Mouse (Mus musculus) megakaryocyte progenitor cell, adult 5-6 weeks (primary cell): ENCODE data around the gene Ell. TPM values are rescaled to one million over a fixed set of nuclear protein-coding genes. Genes with fewer than 3 reads are reported as not detected.

ENCODE experiments used
- ATAC-seq: replicated peaks from 2 replicates; pipeline ENCODE4 v1.8.0; 2016; ENCODE audit warnings: mild to moderate bottlenecking, moderate TSS enrichment, inconsistent platforms; ENCODE audit not compliant: poor library complexity
- total RNA-seq, 2 experiments: library from RNA; stranded (forward) in 1 of 2; stranded (reverse) in 1 of 2; fragments of 157-497, 149-512 nt in 1 of 2; fragments of 200-1000 nt in 1 of 2; gene quantifications; 2 replicates each; pipeline versions ENCODE4 v1.2.3 to v1.2.4; 2015 to 2017

Gene Ell
- total RNA-seq, 2 experiments from 2014 or later = 8.5 to 9.5 TPM

GRCm38 (mm10) chr8:70535221-70535620 lies 4.0 kb upstream of the Ell start:
- no peak for ATAC-seq

GRCm38 (mm10) chr8:70535701-70536100 lies 3.6 kb upstream of the Ell start:
- no peak for ATAC-seq

GRCm38 (mm10) chr8:70538024-70538579 lies 1.2 kb upstream of the Ell start:
- ATAC-seq = peak; percentile 12; the same call in 1 of the 2 replicates

- ATAC-seq = peak; percentile 75
Observed at GRCm38 (mm10) chr8:70538633-70539076, 602 bp upstream of the Ell start.

- no peak for ATAC-seq
Observed at GRCm38 (mm10) chr8:70540013-70540506, 803 bp downstream of the Ell start.

- no peak for ATAC-seq
Observed at GRCm38 (mm10) chr8:70540507-70541071, 1.3 kb downstream of the Ell start.

GRCm38 (mm10) chr8:70541081-70541480 lies 1.8 kb downstream of the Ell start:
- ATAC-seq = no peak

GRCm38 (mm10) chr8:70544200-70544687 lies 5.0 kb downstream of the Ell start:
- ATAC-seq = peak; percentile 55

- no peak for ATAC-seq
Observed at GRCm38 (mm10) chr8:70546412-70546811, 7.2 kb downstream of the Ell start.

- ATAC-seq = no peak
Observed at GRCm38 (mm10) chr8:70547762-70548161, 8.5 kb downstream of the Ell start.

GRCm38 (mm10) chr8:70549412-70550184 lies 10.3 kb downstream of the Ell start:
- peak; percentile 81 for ATAC-seq

GRCm38 (mm10) chr8:70551558-70552161 lies 12.4 kb downstream of the Ell start:
- ATAC-seq = no peak

GRCm38 (mm10) chr8:70552836-70553235 lies 13.6 kb downstream of the Ell start:
- ATAC-seq = peak; percentile 51

- ATAC-seq = no peak
Observed at GRCm38 (mm10) chr8:70553740-70554139, 14.5 kb downstream of the Ell start.

- ATAC-seq = no peak
Observed at GRCm38 (mm10) chr8:70555079-70555747, 16.0 kb downstream of the Ell start.

- peak; percentile 51 for ATAC-seq
Observed at GRCm38 (mm10) chr8:70558334-70558733, 19.1 kb downstream of the Ell start.

- no peak for ATAC-seq
Observed at GRCm38 (mm10) chr8:70558983-70559382, 19.7 kb downstream of the Ell start.

- peak; percentile 65 for ATAC-seq
Observed at GRCm38 (mm10) chr8:70560096-70560495, 20.8 kb downstream of the Ell start.

- no peak for ATAC-seq
Observed at GRCm38 (mm10) chr8:70560564-70560963, 21.3 kb downstream of the Ell start.

- no peak for ATAC-seq
Observed at GRCm38 (mm10) chr8:70561357-70561756, 22.1 kb downstream of the Ell start.
